Mouse (Mus musculus): ENCODE measurements at regions not wholly inside any gene's neighbourhood (a gene's known extent, or its start where the extent isn't known, plus 50 kb on each side); places are given as distances from the start of the nearest gene placed in this dataset.

- no peak for DNase-seq (ENCODE audit: low spot score in 2 of 2)
These were observed 127.1 kb upstream of the Sp4 start for GRCm38 (mm10) chr12:118428384-118428783.

GRCm38 (mm10) chr12:118415956-118416355, 114.7 kb upstream of the Sp4 start:
- DNase-seq (ENCODE audit: low spot score in 2 of 2) = no peak

- DNase-seq (ENCODE audit: low spot score in 2 of 2) = no peak
These were observed 110.7 kb upstream of the Sp4 start for GRCm38 (mm10) chr12:118411767-118412430.

GRCm38 (mm10) chr12:118410917-118411316, 109.7 kb upstream of the Sp4 start:
- no peak for DNase-seq (ENCODE audit: low spot score in 2 of 2)

- DNase-seq (ENCODE audit: low spot score in 2 of 2) = peak in 1 of 2 experiments; percentile 9
These were observed 103.9 kb upstream of the Sp4 start for GRCm38 (mm10) chr12:118405135-118405534.

GRCm38 (mm10) chr12:118404171-118404570, 102.9 kb upstream of the Sp4 start:
- no peak for DNase-seq (ENCODE audit: low spot score in 2 of 2)

- DNase-seq (ENCODE audit: low spot score in 2 of 2) = no peak
These were observed 102.4 kb upstream of the Sp4 start for GRCm38 (mm10) chr12:118403519-118404087.

- no peak for DNase-seq (ENCODE audit: low spot score in 2 of 2)
These were observed 100.1 kb upstream of the Sp4 start for GRCm38 (mm10) chr12:118401377-118401776.

GRCm38 (mm10) chr12:118391654-118392053, 90.4 kb upstream of the Sp4 start:
- no peak for DNase-seq (ENCODE audit: low spot score in 2 of 2)

GRCm38 (mm10) chr12:118381013-118381412, 79.8 kb upstream of the Sp4 start:
- no peak for DNase-seq (ENCODE audit: low spot score in 2 of 2)

GRCm38 (mm10) chr12:118377898-118378297, 76.7 kb upstream of the Sp4 start:
- DNase-seq (ENCODE audit: low spot score in 2 of 2) = peak in 1 of 2 experiments; percentile 42

- DNase-seq (ENCODE audit: low spot score in 2 of 2) = no peak
These were observed 75.6 kb upstream of the Sp4 start for GRCm38 (mm10) chr12:118376521-118377493.

- no peak for DNase-seq (ENCODE audit: low spot score in 2 of 2)
These were observed 72.0 kb upstream of the Sp4 start for GRCm38 (mm10) chr12:118373250-118373649.

- no peak for DNase-seq (ENCODE audit: low spot score in 2 of 2)
These were observed 70.7 kb upstream of the Sp4 start for GRCm38 (mm10) chr12:118371905-118372304.

- no peak for DNase-seq (ENCODE audit: low spot score in 2 of 2)
These were observed 66.3 kb upstream of the Sp4 start for GRCm38 (mm10) chr12:118367307-118368076.

GRCm38 (mm10) chr12:118352866-118353265, 51.6 kb upstream of the Sp4 start:
- DNase-seq (ENCODE audit: low spot score in 2 of 2) = no peak

- DNase-seq (ENCODE audit: low spot score in 2 of 2) = no peak
These were observed 50.2 kb upstream of the Sp4 start for GRCm38 (mm10) chr12:118351421-118351820.
